Mouse (Mus musculus) heart, postnatal 0 days (tissue): ENCODE data around the gene Pdap1.

ENCODE experiments used
- CTCF ChIP-seq: IDR thresholded peaks from 2 replicates; pipeline ENCODE4 v1.5.1; 2016; ENCODE audit warnings: antibody characterized with exemption, control low read depth, low read depth
- EP300 ChIP-seq: IDR thresholded peaks from 2 replicates; pipeline ENCODE4 v1.6.1; 2016; ENCODE audit warnings: antibody characterized with exemption, low read depth

DNA sequence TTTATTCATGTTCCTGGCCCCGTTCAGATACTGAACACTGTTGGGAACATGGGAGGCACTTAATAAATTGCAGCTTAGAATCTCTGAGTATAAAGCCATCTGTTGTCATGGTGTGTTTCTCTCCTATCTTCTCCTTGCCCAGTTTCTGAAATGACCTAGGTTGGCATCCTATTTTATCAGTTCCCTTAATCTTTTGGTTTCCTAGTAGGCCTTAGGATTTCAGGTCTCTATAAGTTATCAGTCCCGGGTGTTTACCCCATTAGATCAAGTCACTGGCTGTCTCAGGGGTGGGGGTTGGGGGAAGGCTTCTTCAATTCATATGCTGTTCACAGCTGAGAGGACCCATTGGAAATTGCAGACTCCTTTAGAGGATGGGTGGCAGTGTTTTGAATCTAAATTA lies 55.2 kb downstream of the Pdap1 start:
- TF ChIP-seq CTCF (no peak), EP300 (no peak)
